Mouse (Mus musculus): ENCODE results near the gene Tsc22d2. TPM values are rescaled to one million over a fixed set of nuclear protein-coding genes. Genes with fewer than 3 reads are reported as not detected.

Gene Tsc22d2
- polyA plus RNA-seq, 1 experiment from 2014 or later = 17.3 TPM

DNA sequence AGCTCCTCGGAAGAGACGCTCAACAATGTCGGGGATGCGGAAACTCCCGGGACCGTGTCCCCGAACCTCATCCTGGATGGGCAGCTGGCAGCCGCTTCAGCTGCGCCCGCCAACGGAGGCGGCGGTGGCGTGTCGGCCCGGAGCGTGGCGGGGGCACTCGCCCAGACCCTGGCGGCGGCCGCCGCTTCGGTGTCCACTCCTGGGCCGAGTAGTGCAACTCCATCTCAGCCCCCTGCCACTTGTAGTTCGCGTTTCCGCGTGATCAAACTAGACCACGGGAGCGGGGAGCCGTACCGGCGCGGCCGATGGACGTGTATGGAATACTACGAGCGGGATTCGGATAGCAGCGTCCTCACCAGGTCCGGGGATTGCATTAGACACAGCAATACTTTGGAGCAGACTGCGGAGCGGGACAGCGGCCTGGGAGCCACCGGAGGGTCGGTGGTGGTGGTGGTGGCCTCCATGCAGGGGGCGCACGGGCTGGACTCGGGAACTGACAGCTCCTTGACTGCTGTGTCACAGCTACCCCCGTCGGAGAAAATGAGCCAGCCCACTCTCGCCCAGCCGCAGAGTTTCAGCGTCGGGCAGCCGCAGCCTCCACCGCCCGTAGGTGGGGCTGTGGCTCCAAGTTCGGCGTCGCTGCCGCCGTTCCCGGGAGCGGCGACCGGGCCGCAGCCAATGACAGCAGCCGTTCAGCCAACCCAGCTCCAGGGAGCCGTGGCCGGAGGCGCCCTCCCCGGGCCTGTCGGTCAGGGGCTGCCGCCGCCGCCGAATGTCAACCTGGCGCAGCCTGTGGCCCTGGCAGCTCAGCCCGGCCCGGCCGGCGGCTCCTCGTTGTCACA is 1.6 kb downstream of the Tsc22d2 start:
- peak; percentile 75 for ATAC-seq (ENCODE audit: low read depth)
- H3K9ac ChIP-seq (ENCODE audit: low read depth, low read length) = peak overlapping the region; percentile 98
- peak; percentile 87 for DNase-seq (ENCODE audit: low spot score)
- WGBS = under 1% methylated on average over 41 of the region's 85 CpGs
- H3K27me3 ChIP-seq (replicated peaks; ENCODE audit: control insufficient read depth, insufficient read depth, low read length) = no peaks in the 10 kb centered on the region
- peak overlapping the region; percentile 91 for H3K4me2 ChIP-seq (ENCODE audit: low read depth, low read length)
- peak overlapping the region; percentile 100 for H3K27ac ChIP-seq (replicated peaks; ENCODE audit: low read depth, low read length)
- H3K9me3 ChIP-seq (ENCODE audit: control insufficient read depth, low read length) = no peaks in the 10 kb centered on the region
- peak overlapping the region; percentile 89 for H3K4me3 ChIP-seq (ENCODE audit: low read depth, low read length)
- H3K36me3 ChIP-seq (ENCODE audit: control insufficient read depth, insufficient read depth, low read length) = peaks cover 8% of the 10 kb centered on the region; the same call in 1 of the 2 replicates
- H3K4me1 ChIP-seq (ENCODE audit: control insufficient read depth, insufficient read depth, low read length) = peaks cover 3% of the 10 kb centered on the region; the same call in 1 of the 2 replicates

DNA sequence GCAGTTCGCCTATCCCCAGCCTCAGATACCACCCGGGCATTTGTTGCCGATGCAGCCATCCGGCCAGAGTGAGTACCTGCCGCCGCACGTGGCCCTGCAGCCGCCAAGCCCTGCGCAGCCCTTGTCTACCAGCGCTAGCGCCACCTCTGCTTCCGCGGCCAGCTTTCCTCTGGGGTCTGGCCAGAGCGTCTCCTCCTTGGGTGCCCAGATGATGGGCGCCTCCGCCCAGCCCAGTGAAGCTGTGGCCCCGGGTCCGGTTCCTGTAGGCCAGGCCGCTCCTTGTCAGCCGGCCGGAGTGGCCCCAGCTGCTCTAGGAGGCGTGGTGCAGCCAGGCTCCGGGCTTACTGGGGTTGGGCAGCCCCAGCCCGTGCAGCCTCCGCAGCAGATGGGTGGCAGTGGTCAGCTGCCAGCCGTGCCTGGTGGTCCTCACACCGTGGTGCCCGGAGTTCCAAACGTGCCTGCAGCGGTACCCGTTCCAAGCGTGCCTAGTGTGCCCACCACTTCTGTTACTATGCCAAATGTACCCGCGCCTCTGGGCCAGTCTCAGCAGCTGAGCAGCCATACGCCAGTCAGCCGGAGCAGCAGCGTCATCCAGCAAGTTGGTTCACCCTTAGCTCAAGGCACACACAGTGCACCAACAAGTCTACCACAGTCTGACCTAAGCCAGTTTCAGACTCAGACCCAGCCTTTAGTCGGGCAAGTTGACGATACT is 2.4 kb downstream of the Tsc22d2 start:
- peak overlapping the region; percentile 98 for H3K9ac ChIP-seq (ENCODE audit: low read depth, low read length)
- H3K4me1 ChIP-seq (ENCODE audit: control insufficient read depth, insufficient read depth, low read length) = peaks cover 5% of the 10 kb centered on the region; the same call in 1 of the 2 replicates
- H3K4me2 ChIP-seq (ENCODE audit: low read depth, low read length) = peak overlapping the region; percentile 91
- peak overlapping the region; percentile 100 for H3K27ac ChIP-seq (replicated peaks; ENCODE audit: low read depth, low read length)
- H3K27me3 ChIP-seq (replicated peaks; ENCODE audit: control insufficient read depth, insufficient read depth, low read length) = no peaks in the 10 kb centered on the region
- H3K9me3 ChIP-seq (ENCODE audit: control insufficient read depth, low read length) = no peaks in the 10 kb centered on the region
- H3K36me3 ChIP-seq (ENCODE audit: control insufficient read depth, insufficient read depth, low read length) = peaks cover 8% of the 10 kb centered on the region; the same call in 1 of the 2 replicates
- peak; percentile 17 for ATAC-seq (ENCODE audit: low read depth)
- DNase-seq (ENCODE audit: low spot score) = peak; percentile 45
- H3K4me3 ChIP-seq (ENCODE audit: low read depth, low read length) = peak overlapping the region; percentile 89
- under 1% methylated on average over 21 of the region's 39 CpGs for whole genome bisulfite sequencing

DNA sequence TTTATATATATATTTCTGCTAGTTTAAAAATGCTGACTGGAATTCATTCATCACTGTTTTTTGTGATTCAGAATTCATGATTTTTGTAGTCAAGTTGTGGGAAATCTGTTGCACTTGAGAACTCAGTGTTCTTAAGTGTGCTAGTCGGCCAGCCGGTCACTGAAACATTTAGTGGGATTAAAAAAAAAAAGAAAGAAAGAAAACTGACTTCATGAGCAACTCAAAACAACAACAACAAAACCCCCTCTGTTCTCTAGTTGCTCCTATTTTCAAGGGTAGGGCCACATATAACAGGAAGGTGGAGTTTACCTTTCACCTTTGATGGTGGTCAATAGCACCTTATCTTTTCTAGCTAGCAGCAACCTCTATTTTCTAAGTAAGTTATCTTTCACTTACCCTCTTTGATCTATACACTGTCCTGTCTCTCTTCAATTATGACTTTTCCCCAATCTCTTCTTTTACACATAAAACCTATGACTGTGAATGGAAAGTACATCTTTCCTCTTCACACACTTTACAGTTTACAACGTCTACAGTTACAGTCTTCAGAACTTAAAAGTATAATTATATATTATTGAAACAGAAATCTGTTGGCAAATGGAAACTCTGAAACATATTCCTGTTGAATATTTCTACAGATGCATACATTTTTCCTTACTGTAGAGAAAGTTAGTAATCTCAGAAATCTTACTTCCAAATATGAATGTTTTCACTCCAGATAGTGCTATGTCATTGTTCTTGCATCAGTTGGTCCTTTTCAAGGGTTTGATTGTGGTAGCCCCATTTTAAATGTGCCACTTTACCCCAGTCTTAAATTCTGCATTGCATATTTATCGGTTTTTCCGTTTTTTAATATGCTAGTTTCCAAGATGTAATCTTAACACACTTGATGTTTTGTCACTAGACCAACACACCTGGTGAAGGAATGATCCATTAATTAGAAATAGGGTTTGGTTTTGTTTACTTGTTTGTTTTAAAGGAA is 4.5 kb downstream of the Tsc22d2 start:
- Histone ChIP-seq H3K9me3 (ENCODE audit: control insufficient read depth, low read length) (no peaks in the 10 kb centered on the region), H3K9ac (ENCODE audit: low read depth, low read length) (peak overlapping the region; percentile 55), H3K4me1 (ENCODE audit: control insufficient read depth, insufficient read depth, low read length) (peaks cover 9% of the 10 kb centered on the region), H3K36me3 (ENCODE audit: control insufficient read depth, insufficient read depth, low read length) (peaks cover 8% of the 10 kb centered on the region; the same call in 1 of the 2 replicates), H3K27me3 (replicated peaks; ENCODE audit: control insufficient read depth, insufficient read depth, low read length) (no peaks in the 10 kb centered on the region), H3K4me3 (ENCODE audit: low read depth, low read length) (peak overlapping the region; percentile 89), H3K4me2 (ENCODE audit: low read depth, low read length) (peak overlapping the region; percentile 91), H3K27ac (replicated peaks; ENCODE audit: low read depth, low read length) (no peak overlapping the region)
- DNase-seq (ENCODE audit: low spot score) (no peak), ATAC-seq (ENCODE audit: low read depth) (no peak)
- WGBS = 26% methylated on average over 5 of the region's 5 CpGs

- WGBS = 91% methylated on average over 1 of the region's 1 CpGs
- H3K27me3 ChIP-seq (replicated peaks; ENCODE audit: control insufficient read depth, insufficient read depth, low read length) = no peaks in the 10 kb centered on the region
- H3K9me3 ChIP-seq (ENCODE audit: control insufficient read depth, low read length) = no peaks in the 10 kb centered on the region
- no peak for DNase-seq (ENCODE audit: low spot score)
- no peak overlapping the region for H3K4me2 ChIP-seq (ENCODE audit: low read depth, low read length)
- ATAC-seq (ENCODE audit: low read depth) = no peak
- H3K4me1 ChIP-seq (ENCODE audit: control insufficient read depth, insufficient read depth, low read length) = no peaks in the 10 kb centered on the region
- H3K4me3 ChIP-seq (ENCODE audit: low read depth, low read length) = no peak overlapping the region
- no peaks in the 10 kb centered on the region for H3K36me3 ChIP-seq (ENCODE audit: control insufficient read depth, insufficient read depth, low read length)
- no peak overlapping the region for H3K9ac ChIP-seq (ENCODE audit: low read depth, low read length)
- H3K27ac ChIP-seq (replicated peaks; ENCODE audit: low read depth, low read length) = no peak overlapping the region
Observed at GRCm38 (mm10) chr3:58428861-58429260, 14.3 kb downstream of the Tsc22d2 start.

- no peaks in the 10 kb centered on the region for H3K9me3 ChIP-seq (ENCODE audit: control insufficient read depth, low read length)
- H3K27me3 ChIP-seq (replicated peaks; ENCODE audit: control insufficient read depth, insufficient read depth, low read length) = no peaks in the 10 kb centered on the region
- no peak overlapping the region for H3K27ac ChIP-seq (replicated peaks; ENCODE audit: low read depth, low read length)
- H3K9ac ChIP-seq (ENCODE audit: low read depth, low read length) = no peak overlapping the region
- H3K4me2 ChIP-seq (ENCODE audit: low read depth, low read length) = no peak overlapping the region
- H3K4me3 ChIP-seq (ENCODE audit: low read depth, low read length) = no peak overlapping the region
- ATAC-seq (ENCODE audit: low read depth) (no peak), DNase-seq (ENCODE audit: low spot score) (no peak)
- no peaks in the 10 kb centered on the region for H3K4me1 ChIP-seq (ENCODE audit: control insufficient read depth, insufficient read depth, low read length)
- WGBS = 89% methylated on average over 2 of the region's 2 CpGs
- no peaks in the 10 kb centered on the region; the same call in none of the 2 replicates for H3K36me3 ChIP-seq (ENCODE audit: control insufficient read depth, insufficient read depth, low read length)
Observed at GRCm38 (mm10) chr3:58434414-58434813, 19.9 kb downstream of the Tsc22d2 start.

DNA sequence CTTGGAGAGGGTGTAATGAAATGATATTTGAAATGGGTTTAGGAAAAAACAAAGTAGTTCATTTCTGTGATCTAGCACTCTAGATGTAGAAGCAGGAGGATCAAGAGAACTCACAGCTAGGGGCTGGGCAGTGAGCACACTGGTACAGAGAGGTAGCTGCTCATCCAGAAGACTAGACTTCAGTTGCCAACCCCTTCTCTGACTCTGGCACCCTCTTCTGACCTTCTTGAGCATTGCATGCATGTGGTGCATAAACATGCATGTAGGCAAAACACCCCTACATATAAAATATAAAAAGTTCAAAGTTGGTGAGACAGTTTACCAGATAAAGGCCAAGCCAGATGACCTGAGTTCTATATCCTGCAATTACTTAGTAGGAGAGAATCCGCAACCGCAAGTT is 33.7 kb downstream of the Tsc22d2 start:
- DNase-seq (ENCODE audit: low spot score) (no peak), ATAC-seq (ENCODE audit: low read depth) (no peak)
- H3K9me3 ChIP-seq (ENCODE audit: control insufficient read depth, low read length) = no peaks in the 10 kb centered on the region
- H3K4me1 ChIP-seq (ENCODE audit: control insufficient read depth, insufficient read depth, low read length) = no peaks in the 10 kb centered on the region
- 97% methylated on average over 2 of the region's 2 CpGs for WGBS
- H3K27me3 ChIP-seq (replicated peaks; ENCODE audit: control insufficient read depth, insufficient read depth, low read length) = no peaks in the 10 kb centered on the region
- no peak overlapping the region for H3K4me3 ChIP-seq (ENCODE audit: low read depth, low read length)
- H3K36me3 ChIP-seq (ENCODE audit: control insufficient read depth, insufficient read depth, low read length) = 0 out of 2 replicates have a peak, but pooled peaks cover 3% of the 10 kb centered on the region
- H3K9ac ChIP-seq (ENCODE audit: low read depth, low read length) = no peak overlapping the region
- H3K4me2 ChIP-seq (ENCODE audit: low read depth, low read length) = no peak overlapping the region
- H3K27ac ChIP-seq (replicated peaks; ENCODE audit: low read depth, low read length) = no peak overlapping the region

DNA sequence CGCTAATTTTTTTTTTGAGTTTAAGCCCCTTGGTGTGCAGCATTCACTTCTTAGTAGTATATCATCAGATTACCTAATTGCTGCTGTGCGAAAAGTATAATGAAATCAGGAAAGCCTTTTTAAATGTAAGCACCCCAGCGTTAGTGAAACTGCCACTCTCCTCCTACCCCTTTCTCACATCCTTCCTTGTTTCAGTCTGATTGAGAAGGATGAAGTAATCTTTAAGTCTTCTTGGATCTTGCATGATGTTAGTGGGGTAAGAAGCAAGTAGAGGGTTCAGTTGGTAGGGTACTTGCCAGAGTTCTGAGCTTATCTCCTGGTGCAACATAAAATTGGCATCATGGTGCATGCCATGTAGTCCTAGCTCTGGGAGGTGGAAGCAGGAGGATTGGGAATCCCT is 35.0 kb downstream of the Tsc22d2 start:
- Histone ChIP-seq H3K9me3 (ENCODE audit: control insufficient read depth, low read length) (no peaks in the 10 kb centered on the region), H3K4me3 (ENCODE audit: low read depth, low read length) (no peak overlapping the region), H3K36me3 (ENCODE audit: control insufficient read depth, insufficient read depth, low read length) (0 out of 2 replicates have a peak, but pooled peaks cover 3% of the 10 kb centered on the region), H3K9ac (ENCODE audit: low read depth, low read length) (no peak overlapping the region), H3K27me3 (replicated peaks; ENCODE audit: control insufficient read depth, insufficient read depth, low read length) (no peaks in the 10 kb centered on the region), H3K27ac (replicated peaks; ENCODE audit: low read depth, low read length) (no peak overlapping the region), H3K4me2 (ENCODE audit: low read depth, low read length) (no peak overlapping the region), H3K4me1 (ENCODE audit: control insufficient read depth, insufficient read depth, low read length) (no peaks in the 10 kb centered on the region)
- no peak for DNase-seq (ENCODE audit: low spot score)
- no peak for ATAC-seq (ENCODE audit: low read depth)
- 91% methylated on average over 3 of the region's 3 CpGs for whole genome bisulfite sequencing

Measured in embryonic facial prominence, embryonic 14.5 days (tissue).